Mouse (Mus musculus): ENCODE results near the gene Gm9844.
"Not testable (repeated sequence)": the region's sequence is repeated elsewhere in the genome, so short reads cannot be mapped to it uniquely, and the experiment has no call there.

The Gm9844 gene

GRCm38 (mm10) chr7:24861913-24862312 is at the start of gene Gm9844:
Gene Gm9844, plus strand, starts transcription at chr7:24862213.
- no peak for DNase-seq (ENCODE audit: low read depth, low spot score)

- DNase-seq (ENCODE audit: low read depth, low spot score) = peak; percentile 79
These were observed 44.5 kb upstream of the Gm9844 start for GRCm38 (mm10) chr7:24817502-24817901.

DNA sequence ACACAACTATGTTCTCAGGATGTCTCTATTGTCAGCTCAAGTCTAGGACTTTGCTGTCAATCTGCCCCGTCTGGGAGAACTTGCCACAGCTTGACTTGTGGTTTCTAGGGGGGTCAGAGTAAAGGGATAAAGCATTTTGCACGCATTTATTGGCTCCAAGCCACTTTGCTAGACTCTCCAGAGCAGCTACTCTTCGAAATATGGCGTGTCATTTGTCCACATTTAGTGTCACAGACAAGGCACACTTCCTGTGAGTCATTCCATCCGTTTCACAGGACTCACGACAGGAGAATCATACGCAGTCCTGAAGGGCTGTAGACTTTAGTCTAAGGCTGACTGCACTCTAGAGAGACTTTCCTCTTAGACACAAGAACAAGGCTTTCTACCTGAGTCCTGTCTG is 37.6 kb upstream of the Gm9844 start:
- DNase-seq (ENCODE audit: low read depth, low spot score) = no peak

DNA sequence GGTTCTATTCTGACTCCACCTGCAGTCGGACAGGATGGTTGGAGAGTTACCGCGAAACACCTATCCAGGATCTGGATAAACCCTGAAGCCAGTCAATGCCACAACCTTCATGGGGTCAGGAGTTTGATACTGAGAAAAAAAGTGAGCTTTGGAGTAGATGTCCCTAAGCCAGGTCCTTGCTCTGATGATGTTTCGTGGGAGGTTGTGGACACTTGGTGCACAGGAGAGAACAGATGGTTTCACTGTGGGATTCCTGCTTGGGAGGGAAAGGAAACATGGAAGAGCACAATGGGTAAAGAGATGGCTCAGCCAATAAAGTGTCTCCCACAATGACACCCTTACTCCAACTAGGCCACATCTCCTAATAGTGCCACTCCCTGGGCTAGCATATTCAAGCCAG is 34.8 kb upstream of the Gm9844 start:
- DNase-seq (ENCODE audit: low read depth, low spot score) = no peak

DNA sequence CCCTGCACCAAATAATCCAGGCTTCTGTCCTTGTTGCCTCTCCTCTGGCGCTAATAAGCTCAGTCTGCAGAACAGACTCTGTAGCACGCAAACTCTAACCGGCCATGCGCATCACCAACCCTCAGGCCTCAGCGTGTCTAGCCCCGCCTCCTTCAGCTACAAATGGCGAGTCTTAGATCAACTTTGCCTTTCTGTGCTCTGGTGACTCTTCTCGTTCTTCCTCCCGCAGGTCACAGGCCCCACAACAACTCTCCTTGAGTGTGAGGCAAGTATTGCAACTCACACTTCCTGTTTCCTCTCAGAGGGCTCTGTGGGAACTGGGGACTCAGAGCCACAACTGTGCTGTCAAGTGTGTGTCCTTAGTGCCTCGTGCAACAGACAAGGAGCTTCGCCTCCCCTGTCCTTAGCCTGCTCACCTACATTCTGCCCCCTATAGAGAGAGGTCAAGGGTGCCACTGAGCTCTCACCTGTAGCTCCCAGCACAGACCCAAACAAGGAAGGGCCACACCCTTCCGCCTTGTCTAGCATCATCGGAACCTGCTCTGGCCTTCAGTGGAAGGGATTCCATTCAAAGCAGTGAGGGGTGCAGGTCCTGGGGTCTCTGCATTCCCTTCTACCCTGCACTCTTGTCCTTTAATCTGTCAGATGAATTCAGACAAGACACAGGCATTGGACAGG is 23.1 kb upstream of the Gm9844 start:
- DNase-seq (ENCODE audit: low read depth, low spot score) = not testable (repeated sequence)

DNA sequence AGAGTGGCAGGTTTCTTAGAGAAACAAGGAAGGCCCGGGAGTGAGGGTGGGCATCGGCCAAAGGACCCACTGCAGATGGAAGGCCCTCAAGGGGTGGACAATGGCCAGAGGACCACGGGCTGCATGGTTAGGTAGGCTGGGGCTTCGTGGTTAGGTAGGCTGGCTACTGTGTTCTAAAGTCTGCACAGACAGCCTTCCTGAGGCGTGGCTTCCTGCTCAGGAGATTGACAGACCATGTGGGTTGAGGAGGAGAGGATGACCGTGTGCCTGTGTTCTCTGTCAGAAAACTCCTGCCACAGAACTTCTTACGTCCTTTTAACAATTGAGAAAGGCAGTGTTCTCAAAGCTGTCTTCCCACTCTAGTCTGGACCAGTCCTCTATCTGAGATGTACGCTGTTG is 22.6 kb upstream of the Gm9844 start:
- DNase-seq (ENCODE audit: low read depth, low spot score) = no peak

- DNase-seq (ENCODE audit: low read depth, low spot score) = no peak
These were observed 21.7 kb upstream of the Gm9844 start for GRCm38 (mm10) chr7:24840331-24840730.

DNA sequence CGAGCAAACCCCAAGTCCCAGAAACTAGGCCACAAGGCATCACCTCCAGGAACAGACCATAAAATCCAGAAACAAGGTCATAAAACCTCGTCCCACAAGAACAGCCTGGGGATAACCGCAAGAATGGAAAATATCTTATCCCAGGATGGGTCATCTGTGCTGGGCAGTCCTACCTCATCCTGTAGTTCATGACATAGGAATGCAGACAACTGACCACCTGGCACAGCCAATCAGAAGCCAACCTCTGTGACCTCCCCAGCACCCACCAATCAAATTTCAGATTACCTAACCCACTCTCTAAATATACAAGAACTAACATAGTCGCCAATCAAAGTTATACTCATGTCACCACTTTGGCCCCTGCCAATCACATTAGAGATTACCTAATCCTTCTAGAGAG is 21.0 kb upstream of the Gm9844 start:
- no peak for DNase-seq (ENCODE audit: low read depth, low spot score)

DNA sequence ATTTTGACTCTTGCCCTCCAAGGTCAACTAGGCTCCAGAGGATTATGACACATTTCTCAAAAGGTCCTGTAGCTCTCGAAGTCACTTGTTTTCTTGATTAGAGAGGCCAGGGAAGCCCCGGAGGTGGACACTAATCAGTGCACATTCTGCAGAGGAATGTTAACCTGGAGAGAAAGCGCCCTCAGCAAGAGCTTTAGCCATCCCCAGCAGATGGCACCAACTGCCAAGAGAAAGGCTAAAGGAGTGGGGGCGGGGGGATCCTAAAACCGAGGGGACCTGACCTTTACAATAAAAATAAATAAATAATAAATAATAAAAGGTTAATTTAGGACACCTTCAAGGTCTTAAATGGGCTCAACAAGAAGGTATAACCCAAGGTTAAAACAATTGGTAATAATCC is 17.9 kb upstream of the Gm9844 start:
- DNase-seq (ENCODE audit: low read depth, low spot score) = no peak

- DNase-seq (ENCODE audit: low read depth, low spot score) = no peak
These were observed 16.8 kb upstream of the Gm9844 start for GRCm38 (mm10) chr7:24845181-24845580.

DNA sequence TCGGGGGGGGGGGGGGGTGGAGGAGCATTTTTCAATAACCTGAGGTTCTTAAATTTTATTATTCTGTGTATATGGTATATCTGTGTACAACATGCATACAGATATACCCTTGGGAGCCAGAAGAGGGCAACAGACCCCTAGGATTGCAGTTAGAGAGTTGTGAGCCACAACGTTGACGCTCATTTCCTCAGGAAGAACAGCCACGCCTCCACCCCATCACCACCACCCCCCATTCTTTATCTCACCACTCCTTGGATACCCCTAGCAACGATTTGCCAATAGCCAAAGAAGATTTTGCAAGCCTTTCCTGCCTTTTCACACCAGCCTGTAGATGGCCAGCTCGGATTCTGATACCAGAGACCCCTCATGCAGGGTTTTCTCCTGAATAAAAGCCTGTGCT is 16.3 kb upstream of the Gm9844 start:
- DNase-seq (ENCODE audit: low read depth, low spot score) = peak; percentile 59

DNA sequence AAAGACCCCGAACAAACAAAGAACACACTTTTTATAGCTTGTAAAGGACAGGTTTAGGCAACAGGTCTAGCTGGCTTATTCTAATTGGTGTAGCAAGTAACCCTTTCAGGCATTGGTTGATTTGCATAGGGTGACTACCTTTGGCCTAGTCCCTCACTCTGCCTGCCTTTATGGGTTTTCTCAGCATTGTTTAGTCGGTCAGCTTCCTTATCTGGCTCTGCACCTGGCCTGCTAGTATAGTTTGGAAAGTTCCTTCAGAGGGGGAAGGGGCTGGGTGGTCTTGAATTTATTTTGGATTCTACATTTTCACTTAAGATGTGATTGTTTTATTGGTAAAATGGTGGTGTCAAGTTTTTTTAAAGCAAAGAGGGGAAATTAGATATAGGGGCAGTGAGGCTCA is 15.4 kb upstream of the Gm9844 start:
- DNase-seq (ENCODE audit: low read depth, low spot score) = not testable (repeated sequence)

DNA sequence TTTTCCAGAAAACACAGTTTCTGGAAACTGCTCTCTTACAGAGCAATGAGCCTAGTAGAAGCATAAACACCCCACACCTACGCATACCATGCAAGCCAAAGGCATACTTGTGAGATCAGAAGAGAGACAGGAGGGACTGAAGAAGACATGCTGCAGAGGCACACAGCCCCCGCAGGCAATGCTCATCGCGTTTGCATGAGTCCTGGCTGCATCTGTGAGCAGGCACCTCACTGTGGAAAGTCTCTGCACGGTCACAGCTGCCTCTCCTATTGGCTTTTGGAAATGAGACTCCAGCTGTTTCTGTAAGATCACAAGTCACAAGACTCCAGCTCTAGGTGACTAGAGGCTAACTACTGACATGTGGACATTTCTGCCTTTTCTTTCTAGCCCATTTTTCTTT is 11.9 kb upstream of the Gm9844 start:
- DNase-seq (ENCODE audit: low read depth, low spot score) = peak; percentile 23

DNA sequence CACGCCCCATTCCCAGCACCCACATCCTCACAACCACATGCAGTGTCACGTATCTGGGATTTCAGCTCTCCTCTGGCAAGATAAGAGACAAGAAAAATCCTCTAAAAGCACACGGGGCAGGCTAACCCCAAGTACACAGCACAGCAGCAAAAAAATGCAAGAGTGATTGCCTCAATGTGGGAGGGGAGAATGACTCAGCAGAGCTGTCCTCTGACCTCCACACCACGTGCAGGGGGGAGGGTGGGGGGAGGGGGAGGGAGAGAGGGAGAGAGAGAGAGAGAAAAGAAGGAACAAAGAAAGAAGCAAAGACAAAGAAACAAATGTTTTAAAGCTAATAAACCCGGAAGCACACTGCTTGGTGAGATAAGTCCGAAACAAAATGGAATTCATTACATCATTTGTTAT is 11.1 kb upstream of the Gm9844 start:
- peak; percentile 60 for DNase-seq (ENCODE audit: low read depth, low spot score)

DNA sequence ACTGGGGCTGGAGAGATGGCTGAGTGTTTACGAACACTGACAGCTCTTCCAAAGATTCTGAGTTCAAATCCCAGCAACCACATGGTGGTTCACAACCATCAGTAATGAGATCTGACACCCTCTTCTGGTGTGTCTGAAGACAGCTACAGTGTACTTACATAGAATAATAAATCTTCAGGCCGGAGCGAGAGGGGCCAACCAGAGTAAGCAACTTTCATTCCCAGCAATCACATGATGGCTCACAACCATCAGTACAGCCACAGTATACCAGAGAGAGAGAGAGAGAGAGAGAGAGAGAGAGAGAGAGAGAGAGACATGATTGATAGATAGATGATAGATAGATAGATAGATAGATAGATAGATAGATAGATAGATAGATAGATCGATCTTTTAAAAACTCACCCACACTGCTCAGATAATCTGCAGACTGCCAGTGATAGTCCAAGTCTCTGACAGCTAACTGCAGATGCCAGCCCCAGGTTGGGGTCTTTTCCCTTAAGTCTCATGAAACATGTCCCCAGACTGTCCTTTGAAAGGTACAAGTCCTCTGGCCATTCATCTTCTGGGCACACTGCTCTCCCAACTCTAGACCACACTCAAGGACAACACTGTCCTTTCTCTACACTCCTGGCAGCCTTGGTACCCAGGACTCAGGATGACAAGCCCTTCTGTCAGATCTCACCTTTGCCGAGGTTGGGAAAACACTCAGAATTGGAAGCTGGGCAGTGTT is 10.3 kb upstream of the Gm9844 start:
- DNase-seq (ENCODE audit: low read depth, low spot score) = no peak

GRCm38 (mm10) chr7:24852557-24853232 is 9.3 kb upstream of the Gm9844 start:
- peak; percentile 19 for DNase-seq (ENCODE audit: low read depth, low spot score)

GRCm38 (mm10) chr7:24853233-24853563 is 8.8 kb upstream of the Gm9844 start:
- DNase-seq (ENCODE audit: low read depth, low spot score) = no peak

- no peak for DNase-seq (ENCODE audit: low read depth, low spot score)
These were observed 8.3 kb upstream of the Gm9844 start for GRCm38 (mm10) chr7:24853695-24854094.

DNA sequence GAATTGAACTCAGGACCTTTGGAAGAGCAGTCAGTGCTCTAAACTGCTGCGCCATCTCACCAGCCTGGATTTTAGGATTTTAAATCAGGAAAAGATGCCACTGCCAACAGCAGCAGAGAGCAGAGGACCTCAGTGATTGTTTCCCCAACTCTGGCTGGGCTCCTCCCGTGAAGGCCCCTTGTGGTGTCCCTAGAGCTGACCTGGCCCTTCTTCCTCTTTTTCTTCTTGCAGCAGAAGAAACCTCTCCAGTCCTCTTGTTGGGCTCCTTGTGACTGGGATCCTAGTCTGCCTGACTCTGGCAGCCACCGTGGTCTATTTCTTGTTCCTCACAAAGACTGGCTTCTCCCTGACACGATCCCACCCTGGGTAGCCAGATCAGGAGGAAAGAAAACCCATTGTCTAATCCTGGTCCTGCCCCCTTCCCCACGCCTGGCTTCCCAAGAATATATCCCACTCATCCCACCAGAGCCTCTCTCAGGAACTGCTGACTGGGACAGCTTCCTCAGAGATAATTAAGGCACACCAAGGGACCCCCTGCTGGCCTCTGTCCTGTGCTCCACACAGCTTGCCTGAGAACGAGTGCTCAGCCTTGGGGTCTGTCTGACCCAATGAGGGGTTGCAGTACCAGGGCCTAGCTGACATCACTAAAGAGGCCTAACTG is 5.4 kb upstream of the Gm9844 start:
- no peak for DNase-seq (ENCODE audit: low read depth, low spot score)

DNA sequence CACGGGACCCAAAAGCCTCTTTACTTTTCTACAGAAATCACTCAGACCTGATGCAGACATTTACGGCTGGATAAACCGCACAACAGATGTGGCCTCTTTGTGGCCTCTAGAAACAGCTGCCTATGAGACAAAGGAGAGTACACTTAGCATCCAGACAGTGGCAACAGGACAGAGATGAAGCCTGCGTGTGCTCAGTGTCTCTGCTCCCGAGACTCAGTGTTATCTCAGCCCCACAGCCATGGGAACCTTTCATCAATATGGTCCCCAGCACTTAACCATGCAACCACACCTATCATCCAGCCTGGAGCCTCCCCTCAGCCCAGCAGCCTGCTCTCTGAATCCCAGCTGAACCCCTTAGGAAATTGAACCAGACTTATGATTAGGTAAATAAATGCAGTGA is 2.8 kb upstream of the Gm9844 start:
- no peak for DNase-seq (ENCODE audit: low read depth, low spot score)

- DNase-seq (ENCODE audit: low read depth, low spot score) = no peak
These were observed 840 bp downstream of the Gm9844 start for GRCm38 (mm10) chr7:24862853-24863252.

DNA sequence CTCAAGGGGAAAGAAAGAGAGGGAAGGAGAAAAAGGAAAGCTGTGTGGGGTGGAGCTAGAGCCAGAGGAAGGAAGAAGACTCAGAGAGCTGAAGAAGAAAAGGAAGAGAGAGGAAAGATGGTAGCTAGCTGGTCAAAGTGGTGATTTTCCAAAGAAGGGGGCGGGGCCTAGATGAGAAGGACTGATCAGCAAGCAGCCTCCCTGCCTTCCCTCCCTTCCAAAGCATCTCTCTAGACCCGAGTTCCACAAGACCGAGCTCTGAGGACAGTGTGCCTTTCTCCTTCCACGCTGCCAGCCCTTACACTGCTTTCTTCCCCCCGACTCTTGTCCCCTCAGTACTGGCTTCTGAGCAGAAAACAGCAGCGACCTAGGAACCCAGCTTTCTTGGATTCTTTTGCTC is 2.1 kb downstream of the Gm9844 start:
- no peak for DNase-seq (ENCODE audit: low read depth, low spot score)

All from mesoderm, embryonic 11.5 days (tissue).